Mouse (Mus musculus) spleen, adult 2 months (tissue): ENCODE measurements around the gene Tmem116. TPM values are rescaled to one million over a fixed set of nuclear protein-coding genes. Genes with fewer than 3 reads are reported as not detected.
A peak's percentile ranks its signal among the peaks of the same experiment; 100 is the strongest.

Experiments used
- DNase-seq, 2 experiments: peaks; one replicate each; pipeline versions ENCODE4 v3.0.0 to v3.0.0-alpha.2; 2012 to 2021; ENCODE audit warnings: low spot score in 2 of 2, low read depth in 1 of 2
- H3K27ac ChIP-seq: fragments of 200-500 bp; 2 replicates; pipeline ENCODE4 v1.5.1; 2012; ENCODE audit warnings: low read length, inconsistent platforms; ENCODE audit not compliant: insufficient read depth
- H3K27me3 ChIP-seq: fragments of 200-500 bp; 2 replicates; pipeline ENCODE4 v1.6.1; 2012; ENCODE audit warnings: mild to moderate bottlenecking, moderate library complexity, low read length, inconsistent platforms; ENCODE audit not compliant: control insufficient read depth, insufficient read depth
- H3K36me3 ChIP-seq: fragments of 200-500 bp; 2 replicates; pipeline ENCODE4 v1.6.1; 2012; ENCODE audit warnings: mild to moderate bottlenecking, low read length, inconsistent platforms; ENCODE audit not compliant: control insufficient read depth, insufficient read depth
- H3K4me1 ChIP-seq: fragments of 200-500 bp; 2 replicates; pipeline ENCODE4 v1.6.1; 2011; ENCODE audit warnings: inconsistent platforms; ENCODE audit not compliant: control insufficient read depth, insufficient read depth, insufficient read length
- H3K4me3 ChIP-seq: fragments of 200-500 bp; 2 replicates; pipeline ENCODE4 v1.5.1; 2011; ENCODE audit warnings: mild to moderate bottlenecking, inconsistent platforms; ENCODE audit not compliant: insufficient read depth, insufficient read length; ENCODE audit errors: extremely low read depth
- CTCF ChIP-seq: fragments of 200-500 bp; IDR thresholded peaks from 2 replicates; pipeline ENCODE4 v1.5.1; 2011; ENCODE audit warnings: mild to moderate bottlenecking, inconsistent platforms; ENCODE audit not compliant: insufficient read depth, insufficient read length, insufficient replicate concordance; ENCODE audit errors: extremely low read depth
- POLR2A ChIP-seq: fragments of 200-500 bp; IDR thresholded peaks from 2 replicates; pipeline ENCODE4 v1.6.1; 2011; ENCODE audit warnings: low read depth, low read length, inconsistent platforms
- WGBS: fragments of 180-500 bp; shearing (Covaris S2); methylation state at CpG from one replicate; pipeline ENCODE4 v1.1.7; 2018; 5-methylcytosine and 5-hydroxymethylcytosine counted together
- polyA plus RNA-seq: library from polyadenylated mRNA; depleted of rRNA; stranded (reverse); fragments of >200 nt; gene quantifications from 2 replicates; pipeline ENCODE4 v1.2.3, GENCODE M21; 2012

Tmem116 gene
- polyA plus RNA-seq, 1 experiment = 1.3 TPM

DNA sequence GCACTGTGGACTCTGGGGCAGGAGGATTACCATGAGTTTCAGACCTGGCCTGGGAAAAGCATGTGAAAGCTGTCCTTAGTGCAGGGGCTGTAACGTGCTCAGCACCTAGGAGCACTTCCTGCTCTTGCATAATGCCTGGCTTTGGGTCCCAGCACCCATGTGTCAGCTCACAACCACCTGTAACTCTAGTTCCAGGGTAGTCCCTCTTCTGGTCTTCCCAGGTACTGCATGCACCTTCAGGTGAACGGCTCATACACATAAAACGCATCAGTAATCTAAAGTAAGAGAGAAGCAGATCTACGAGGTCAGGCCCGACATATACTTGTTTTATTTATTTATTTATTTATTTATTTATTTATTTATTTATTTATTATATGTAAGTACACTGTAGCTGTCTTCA is 82.8 kb downstream of the Tmem116 start:
- H3K27ac ChIP-seq = no peak overlapping the region
- no peaks in the 10 kb centered on the region for H3K27me3 ChIP-seq
- peak in 1 of 2 experiments; percentile 7 for DNase-seq
- H3K4me3 ChIP-seq = no peak overlapping the region
- H3K4me1 ChIP-seq = no peaks in the 10 kb centered on the region
- TF ChIP-seq CTCF = no peak
- no peak for TF ChIP-seq POLR2A
- H3K36me3 ChIP-seq = peaks cover 39% of the 10 kb centered on the region
- 89% methylated on average over 5 of the region's 5 CpGs for WGBS

DNA sequence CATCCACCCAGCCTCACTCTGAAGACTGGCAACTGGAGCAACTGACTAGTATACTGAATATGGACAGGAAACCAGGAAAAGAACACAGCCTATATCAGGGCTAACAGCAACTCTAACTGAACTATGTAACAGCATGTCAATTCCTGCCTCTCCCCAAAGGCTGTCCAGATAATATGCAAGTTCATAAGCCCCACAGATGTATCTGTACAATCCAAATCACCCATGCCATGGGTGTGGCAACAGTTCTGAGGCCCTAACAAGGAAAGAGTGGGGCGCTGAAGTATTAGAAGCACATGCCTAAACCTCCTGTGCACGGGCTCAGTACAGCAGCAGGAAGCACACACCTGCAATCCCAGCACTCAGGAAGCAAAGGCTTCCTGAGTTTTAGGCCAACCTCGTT is 83.4 kb downstream of the Tmem116 start:
- peaks cover 35% of the 10 kb centered on the region for H3K36me3 ChIP-seq
- H3K4me3 ChIP-seq = no peak overlapping the region
- 67% methylated on average over 3 of the region's 3 CpGs for WGBS
- H3K27ac ChIP-seq = no peak overlapping the region
- no peaks in the 10 kb centered on the region for H3K27me3 ChIP-seq
- H3K4me1 ChIP-seq = no peaks in the 10 kb centered on the region
- no peak for TF ChIP-seq CTCF
- TF ChIP-seq POLR2A = no peak
- DNase-seq = no peak

DNA sequence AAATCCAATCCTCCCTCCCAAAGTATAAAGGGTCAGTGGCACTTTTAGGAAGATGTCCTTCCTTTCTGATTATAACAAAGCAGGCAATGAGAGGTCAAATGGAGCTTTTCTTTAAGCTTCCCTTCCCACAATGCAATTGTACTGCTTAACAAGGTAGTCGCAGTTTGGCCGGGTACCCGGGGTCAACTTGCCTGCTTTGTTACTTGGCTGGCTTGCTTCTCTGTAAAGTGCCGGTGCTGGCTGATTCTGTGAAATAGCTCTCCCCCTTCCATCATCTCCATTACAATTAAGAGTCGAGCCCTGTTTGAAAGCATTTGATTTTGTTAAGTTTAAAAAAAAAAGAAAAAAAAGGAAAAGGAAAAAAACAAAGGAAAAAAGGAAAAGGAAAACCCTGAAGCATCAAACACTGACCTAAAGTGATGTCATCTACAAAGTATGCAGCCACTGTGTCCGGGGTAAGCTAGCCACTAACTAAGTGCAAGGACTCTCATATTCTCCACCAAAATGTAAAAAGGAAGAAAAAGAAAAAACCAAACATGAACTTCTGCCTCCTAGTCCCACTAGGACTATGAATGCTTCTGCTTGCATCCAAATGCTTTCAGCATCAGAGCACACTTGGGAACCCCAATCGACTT is 85.3 kb downstream of the Tmem116 start:
- no peak for DNase-seq
- no peak overlapping the region for H3K27ac ChIP-seq
- H3K4me1 ChIP-seq = no peaks in the 10 kb centered on the region
- WGBS = 85% methylated on average over 7 of the region's 7 CpGs
- H3K27me3 ChIP-seq = no peaks in the 10 kb centered on the region
- no peak overlapping the region for H3K4me3 ChIP-seq
- TF ChIP-seq POLR2A = no peak
- no peak for TF ChIP-seq CTCF
- peaks cover 27% of the 10 kb centered on the region for H3K36me3 ChIP-seq

DNA sequence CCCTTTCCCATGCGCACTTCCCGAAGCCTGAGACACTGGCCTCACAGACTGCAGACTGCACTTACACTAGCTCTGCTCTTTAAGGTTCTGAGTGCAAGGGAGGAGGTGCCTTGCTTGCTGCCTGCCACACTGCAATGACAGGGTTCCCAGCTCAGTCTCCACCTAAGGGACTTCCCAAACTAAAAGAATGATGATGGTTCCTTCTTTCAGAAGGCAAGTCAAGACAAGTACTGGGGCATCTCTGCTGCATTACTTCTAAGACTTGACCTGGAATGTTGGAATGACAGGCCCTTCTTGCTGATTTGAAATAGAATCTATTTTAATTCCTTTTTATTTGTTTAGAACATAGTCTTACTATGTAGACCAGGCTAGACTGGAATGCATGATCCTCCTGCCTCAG is 85.9 kb downstream of the Tmem116 start:
- no peaks in the 10 kb centered on the region for H3K27me3 ChIP-seq
- H3K4me1 ChIP-seq = no peaks in the 10 kb centered on the region
- no peak overlapping the region for H3K27ac ChIP-seq
- no peak for DNase-seq
- H3K36me3 ChIP-seq = peaks cover 26% of the 10 kb centered on the region
- no peak overlapping the region for H3K4me3 ChIP-seq
- 97% methylated on average over 2 of the region's 2 CpGs for WGBS
- TF ChIP-seq POLR2A (no peak), CTCF (no peak)

DNA sequence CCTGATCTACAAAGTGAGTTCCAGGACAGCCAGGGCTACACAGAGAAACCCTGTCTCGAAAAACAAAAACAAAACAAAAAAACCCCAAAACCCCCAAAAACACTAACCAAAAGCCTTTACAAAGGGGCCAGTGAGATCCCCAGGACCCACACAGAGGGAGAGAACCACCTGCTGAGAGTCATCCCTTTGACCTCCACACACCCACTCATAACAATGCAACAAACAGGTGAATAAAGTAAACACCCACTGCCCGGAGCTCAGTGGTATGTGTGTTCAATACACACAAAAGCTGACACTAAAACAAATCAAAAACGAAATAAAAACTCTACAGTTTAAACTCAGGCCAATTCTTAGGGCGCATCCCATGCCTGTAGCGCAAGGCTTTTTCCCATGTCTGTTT is 88.4 kb downstream of the Tmem116 start:
- no peaks in the 10 kb centered on the region for H3K27me3 ChIP-seq
- H3K27ac ChIP-seq = no peak overlapping the region
- H3K36me3 ChIP-seq = peaks cover 11% of the 10 kb centered on the region
- H3K4me3 ChIP-seq = no peak overlapping the region
- no peak for TF ChIP-seq CTCF
- no peak for TF ChIP-seq POLR2A
- DNase-seq = no peak
- WGBS = 94% methylated on average over 5 of the region's 5 CpGs
- peaks cover 2% of the 10 kb centered on the region; the same call in 1 of the 2 replicates for H3K4me1 ChIP-seq

GRCm38 (mm10) chr5:121541235-121541634 is 89.5 kb downstream of the Tmem116 start:
- TF ChIP-seq POLR2A (no peak), CTCF (no peak)
- 79% methylated on average over 7 of the region's 7 CpGs for WGBS
- H3K36me3 ChIP-seq = peaks cover 3% of the 10 kb centered on the region; the same call in 1 of the 2 replicates
- no peak overlapping the region for H3K4me3 ChIP-seq
- no peaks in the 10 kb centered on the region for H3K27me3 ChIP-seq
- H3K27ac ChIP-seq = no peak overlapping the region
- DNase-seq = no peak
- peaks cover 2% of the 10 kb centered on the region; the same call in 1 of the 2 replicates for H3K4me1 ChIP-seq

- 0 out of 2 replicates have a peak, but pooled peaks cover 3% of the 10 kb centered on the region for H3K36me3 ChIP-seq
- no peak overlapping the region for H3K4me3 ChIP-seq
- no peak overlapping the region for H3K27ac ChIP-seq
- DNase-seq = no peak
- H3K4me1 ChIP-seq = peaks cover 2% of the 10 kb centered on the region; the same call in 1 of the 2 replicates
- no peak for TF ChIP-seq CTCF
- no peak for TF ChIP-seq POLR2A
- 88% methylated on average over 3 of the region's 3 CpGs for WGBS
- H3K27me3 ChIP-seq = no peaks in the 10 kb centered on the region
Observed at GRCm38 (mm10) chr5:121543370-121543769, 91.7 kb downstream of the Tmem116 start.
